Mouse (Mus musculus) lung, postnatal 0 days (tissue): ENCODE results near the gene Csf1. TPM values are rescaled to one million over a fixed set of nuclear protein-coding genes. Genes with fewer than 3 reads are reported as not detected.
A peak's percentile ranks its signal among the peaks of the same experiment; 100 is the strongest.

Experiments used
- ATAC-seq: fragments of 200-750 bp; cut with Nextera tagmentation; 2 replicates; pipeline ENCODE4 v1.8.0; 2017; ENCODE audit warnings: moderate library complexity
- DNase-seq: peaks from one replicate; pipeline ENCODE4 v3.0.0-alpha.2; 2016; ENCODE audit warnings: low spot score
- H3K27ac ChIP-seq: fragments of 300-500 bp; sonication (generic); 2 replicates; pipeline ENCODE4 v1.5.1; 2014; ENCODE audit warnings: antibody characterized with exemption, mild to moderate bottlenecking, low read length, mixed read lengths
- H3K27me3 ChIP-seq: fragments of 300-500 bp; sonication (generic); replicated peaks from 2 replicates; pipeline ENCODE4 v1.6.1; 2014; ENCODE audit warnings: low read length, mixed read lengths; ENCODE audit not compliant: insufficient read depth
- H3K36me3 ChIP-seq: fragments of 300-500 bp; sonication (generic); 2 replicates; pipeline ENCODE4 v1.6.1; 2014; ENCODE audit warnings: low read length, mixed read lengths; ENCODE audit not compliant: insufficient read depth
- H3K4me1 ChIP-seq: fragments of 300-500 bp; sonication (generic); 2 replicates; pipeline ENCODE4 v1.6.1; 2014; ENCODE audit warnings: antibody characterized with exemption, low read depth, low read length, mixed read lengths; ENCODE audit not compliant: insufficient read depth
- H3K4me2 ChIP-seq: fragments of 300-500 bp; sonication (generic); replicated peaks from 2 replicates; pipeline ENCODE4 v1.6.1; 2014; ENCODE audit warnings: low read depth, mild to moderate bottlenecking, low read length, moderate library complexity, mixed read lengths
- H3K4me3 ChIP-seq: fragments of 300-500 bp; sonication (generic); 2 replicates; pipeline ENCODE4 v1.5.1; 2014; ENCODE audit warnings: low read depth, low read length
- H3K9ac ChIP-seq: fragments of 300-500 bp; sonication (generic); replicated peaks from 2 replicates; pipeline ENCODE4 v1.6.1; 2014; ENCODE audit warnings: low read depth, mild to moderate bottlenecking
- H3K9me3 ChIP-seq: fragments of 300-500 bp; sonication (generic); 2 replicates; pipeline ENCODE4 v1.6.1; 2016; ENCODE audit warnings: low read length, mixed read lengths
- CTCF ChIP-seq: IDR thresholded peaks from 2 replicates; pipeline ENCODE4 v1.5.1; 2016; ENCODE audit warnings: antibody characterized with exemption, mild to moderate bottlenecking
- EP300 ChIP-seq: IDR thresholded peaks from 2 replicates; pipeline ENCODE4 v1.6.1; 2016; ENCODE audit warnings: antibody characterized with exemption, mild to moderate bottlenecking, control low read depth
- WGBS: fragments of 180-500 bp; shearing (Covaris S2); extraction: QIAGEN DNeasy Blood & Tissue Kit; methylation state at CpG from one replicate; pipeline ENCODE4 v1.1.7; 2014; 5-methylcytosine and 5-hydroxymethylcytosine counted together
- polyA plus RNA-seq: library from polyadenylated mRNA; unstranded; fragments of >200 nt; fragmentation: Nextera tagmentation; extraction: Ambion mirVana; gene quantifications from 2 replicates; pipeline ENCODE4 v1.2.1, GENCODE M21; 2015

Csf1 gene
- polyA plus RNA-seq, 1 experiment from 2014 or later, result 10.9 TPM

- Histone ChIP-seq H3K4me3 (no peak overlapping the region), H3K9ac (no peak overlapping the region), H3K9me3 (no peaks in the 10 kb centered on the region), H3K36me3 (no peaks in the 10 kb centered on the region), H3K27ac (no peak overlapping the region), H3K27me3 (no peaks in the 10 kb centered on the region), H3K4me2 (no peak overlapping the region), H3K4me1 (peaks cover 3% of the 10 kb centered on the region; the same call in 1 of the 2 replicates)
- 79% methylated on average over 8 of the region's 8 CpGs for WGBS
- DNase-seq (no peak), ATAC-seq (no peak)
- TF ChIP-seq CTCF (no peak), EP300 (no peak)
These were observed 42.1 kb upstream of the Csf1 start for GRCm38 (mm10) chr3:107802185-107802946.

GRCm38 (mm10) chr3:107798946-107799345, 38.7 kb upstream of the Csf1 start:
- no peak for ATAC-seq
- no peaks in the 10 kb centered on the region for H3K4me1 ChIP-seq
- no peaks in the 10 kb centered on the region for H3K27me3 ChIP-seq
- TF ChIP-seq CTCF (no peak), EP300 (no peak)
- WGBS, result 92% methylated on average over 5 of the region's 5 CpGs
- H3K9ac ChIP-seq, result no peak overlapping the region
- DNase-seq, result no peak
- no peak overlapping the region for H3K27ac ChIP-seq
- H3K9me3 ChIP-seq, result no peaks in the 10 kb centered on the region
- no peak overlapping the region for H3K4me2 ChIP-seq
- no peak overlapping the region for H3K4me3 ChIP-seq
- no peaks in the 10 kb centered on the region for H3K36me3 ChIP-seq

- Histone ChIP-seq H3K27ac (no peak overlapping the region), H3K4me3 (no peak overlapping the region), H3K9ac (no peak overlapping the region), H3K4me1 (peaks cover 10% of the 10 kb centered on the region), H3K4me2 (no peak overlapping the region), H3K36me3 (no peaks in the 10 kb centered on the region), H3K27me3 (no peaks in the 10 kb centered on the region), H3K9me3 (no peaks in the 10 kb centered on the region)
- peak; percentile 24 for DNase-seq
- no peak for ATAC-seq
- TF ChIP-seq CTCF, result no peak
- 37% methylated on average over 8 of the region's 8 CpGs for WGBS
These were observed 36.1 kb upstream of the Csf1 start for GRCm38 (mm10) chr3:107796191-107796983.

GRCm38 (mm10) chr3:107794890-107795289, 34.6 kb upstream of the Csf1 start:
- Histone ChIP-seq H3K4me2 (no peak overlapping the region), H3K27ac (no peak overlapping the region), H3K4me3 (no peak overlapping the region), H3K27me3 (no peaks in the 10 kb centered on the region), H3K4me1 (peaks cover 10% of the 10 kb centered on the region), H3K36me3 (no peaks in the 10 kb centered on the region), H3K9ac (no peak overlapping the region), H3K9me3 (no peaks in the 10 kb centered on the region)
- no peak for ATAC-seq
- DNase-seq, result no peak
- TF ChIP-seq EP300 (no peak), CTCF (no peak)
- WGBS, result 82% methylated on average over 3 of the region's 3 CpGs

GRCm38 (mm10) chr3:107793300-107794201, 33.3 kb upstream of the Csf1 start:
- 17% methylated on average over 10 of the region's 10 CpGs for WGBS
- DNase-seq, result peak; percentile 93
- no peak overlapping the region for H3K9ac ChIP-seq
- H3K27ac ChIP-seq, result no peak overlapping the region
- H3K4me2 ChIP-seq, result peak overlapping the region; percentile 33
- TF ChIP-seq CTCF, result no peak
- TF ChIP-seq EP300, result peak; percentile 66
- H3K36me3 ChIP-seq, result no peaks in the 10 kb centered on the region
- ATAC-seq, result peak; percentile 83
- peaks cover 10% of the 10 kb centered on the region for H3K4me1 ChIP-seq
- no peak overlapping the region for H3K4me3 ChIP-seq
- no peaks in the 10 kb centered on the region for H3K27me3 ChIP-seq
- H3K9me3 ChIP-seq, result no peaks in the 10 kb centered on the region

GRCm38 (mm10) chr3:107792736-107793135, 32.5 kb upstream of the Csf1 start:
- no peaks in the 10 kb centered on the region for H3K36me3 ChIP-seq
- H3K4me1 ChIP-seq, result peaks cover 14% of the 10 kb centered on the region
- no peak overlapping the region for H3K4me2 ChIP-seq
- WGBS, result 58% methylated on average over 5 of the region's 5 CpGs
- no peaks in the 10 kb centered on the region for H3K27me3 ChIP-seq
- H3K9ac ChIP-seq, result no peak overlapping the region
- ATAC-seq, result no peak
- no peaks in the 10 kb centered on the region for H3K9me3 ChIP-seq
- no peak overlapping the region for H3K27ac ChIP-seq
- no peak for TF ChIP-seq CTCF
- no peak for DNase-seq
- no peak overlapping the region for H3K4me3 ChIP-seq
